Mouse (Mus musculus): Measurements from ENCODE around the gene Nrcam. TPM values are rescaled to one million over a fixed set of nuclear protein-coding genes. Genes with fewer than 3 reads are reported as not detected.
A peak's percentile ranks its signal among the peaks of the same experiment; 100 is the strongest.

Nrcam gene
- polyA plus RNA-seq, 1 experiment from 2014 or later, result 87.6 TPM

DNA sequence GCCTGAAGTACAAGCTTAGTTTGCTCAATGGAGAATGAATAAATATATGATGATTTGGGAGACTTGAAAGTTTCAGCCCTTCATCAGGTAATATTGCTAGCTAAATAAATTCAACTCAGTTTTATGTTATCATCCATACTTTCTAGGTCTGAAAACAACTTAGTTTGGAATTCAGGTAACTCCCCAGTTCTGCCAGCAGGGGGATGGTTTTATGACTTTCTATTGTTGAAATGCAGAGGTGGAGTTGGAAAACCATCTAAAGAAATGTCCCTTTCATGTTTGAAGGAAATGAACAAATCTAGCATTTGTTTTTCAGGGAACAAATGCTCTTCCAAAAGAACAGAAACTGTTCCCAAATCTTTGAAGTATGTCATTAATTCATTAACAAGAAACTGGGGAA, 146.7 kb downstream of the Nrcam start:
- H3K4me1 ChIP-seq (ENCODE audit: control insufficient read depth, insufficient read depth, low read length), result peaks cover 9% of the 10 kb centered on the region
- no peak for DNase-seq (ENCODE audit: low spot score)
- H3K9ac ChIP-seq (ENCODE audit: low read length), result no peak overlapping the region
- H3K27me3 ChIP-seq (replicated peaks; ENCODE audit: control insufficient read depth, insufficient read depth, low read length), result no peaks in the 10 kb centered on the region
- H3K27ac ChIP-seq (ENCODE audit: low read depth, low read length), result no peak overlapping the region
- no peak overlapping the region for H3K4me2 ChIP-seq (ENCODE audit: low read length)
- no peaks in the 10 kb centered on the region for H3K9me3 ChIP-seq (replicated peaks; ENCODE audit: control insufficient read depth, low read length)
- H3K36me3 ChIP-seq (ENCODE audit: control insufficient read depth, insufficient read depth, low read length), result no peaks in the 10 kb centered on the region
- H3K4me3 ChIP-seq (ENCODE audit: low read depth, low read length), result no peak overlapping the region
- no peak for ATAC-seq

DNA sequence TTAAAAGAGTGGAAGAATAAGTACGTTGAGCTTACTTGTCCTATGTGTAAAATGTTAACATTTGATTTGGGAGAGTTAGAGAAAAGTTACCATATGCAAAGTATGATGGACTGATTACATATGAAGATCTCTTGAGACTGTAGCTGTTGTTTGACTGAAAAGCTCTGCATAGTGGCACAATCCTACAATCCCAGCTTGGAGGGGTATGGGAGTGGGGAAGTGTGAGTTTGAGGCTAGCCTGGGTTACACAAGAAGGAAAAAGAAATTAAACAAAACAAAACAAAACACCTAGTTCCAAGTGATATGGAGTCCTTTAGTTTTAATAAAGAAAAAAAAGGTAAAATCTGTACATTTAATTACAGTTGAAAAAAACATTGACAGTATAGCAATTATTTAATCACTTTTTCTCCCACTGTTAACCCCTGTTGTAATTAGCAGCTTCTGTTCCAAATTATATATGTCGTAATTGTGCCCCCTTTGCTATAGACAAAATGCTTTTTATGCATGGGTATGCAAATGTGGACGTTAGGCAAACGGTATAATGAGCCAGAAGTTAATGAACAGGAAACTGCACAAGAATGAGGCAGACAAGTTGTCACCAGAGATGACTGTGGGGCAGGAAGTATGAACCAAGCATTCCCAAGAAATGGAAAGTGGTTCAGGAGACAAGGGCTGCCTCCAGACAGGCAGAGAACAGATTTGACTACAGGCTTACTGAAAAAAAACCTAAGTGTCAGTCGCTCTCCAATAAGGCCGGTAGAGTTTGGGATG, 150.8 kb downstream of the Nrcam start:
- 26% methylated on average over 6 of the region's 6 CpGs for WGBS
- Histone ChIP-seq H3K4me1 (ENCODE audit: control insufficient read depth, insufficient read depth, low read length) (peaks cover 16% of the 10 kb centered on the region), H3K27me3 (replicated peaks; ENCODE audit: control insufficient read depth, insufficient read depth, low read length) (no peaks in the 10 kb centered on the region), H3K9me3 (replicated peaks; ENCODE audit: control insufficient read depth, low read length) (no peaks in the 10 kb centered on the region), H3K4me2 (ENCODE audit: low read length) (no peak overlapping the region), H3K4me3 (ENCODE audit: low read depth, low read length) (no peak overlapping the region), H3K27ac (ENCODE audit: low read depth, low read length) (peak overlapping the region; percentile 45), H3K36me3 (ENCODE audit: control insufficient read depth, insufficient read depth, low read length) (no peaks in the 10 kb centered on the region), H3K9ac (ENCODE audit: low read length) (no peak overlapping the region)
- peak; percentile 84 for DNase-seq (ENCODE audit: low spot score)
- ATAC-seq, result peak; percentile 93

DNA sequence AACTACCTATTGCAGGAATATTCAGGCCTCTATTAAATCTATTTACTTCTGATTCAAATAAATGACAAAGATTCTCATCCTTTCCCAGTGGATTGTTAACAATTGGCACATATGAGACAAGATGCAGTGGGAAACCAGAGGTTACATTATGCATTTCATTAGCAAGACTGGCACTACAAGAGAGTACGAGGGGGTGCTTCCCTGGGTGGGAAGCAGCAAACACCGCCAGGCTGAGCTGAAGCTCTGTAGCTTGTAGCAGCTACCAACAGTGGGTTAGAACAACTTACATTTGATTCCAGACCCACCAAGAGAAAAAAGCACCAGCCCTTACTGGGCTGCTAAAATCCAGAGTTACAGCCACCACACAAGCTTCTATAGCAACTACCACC, 151.3 kb downstream of the Nrcam start:
- Histone ChIP-seq H3K27ac (ENCODE audit: low read depth, low read length) (peak overlapping the region; percentile 45), H3K9ac (ENCODE audit: low read length) (no peak overlapping the region)
- peak; percentile 72 for ATAC-seq

DNA sequence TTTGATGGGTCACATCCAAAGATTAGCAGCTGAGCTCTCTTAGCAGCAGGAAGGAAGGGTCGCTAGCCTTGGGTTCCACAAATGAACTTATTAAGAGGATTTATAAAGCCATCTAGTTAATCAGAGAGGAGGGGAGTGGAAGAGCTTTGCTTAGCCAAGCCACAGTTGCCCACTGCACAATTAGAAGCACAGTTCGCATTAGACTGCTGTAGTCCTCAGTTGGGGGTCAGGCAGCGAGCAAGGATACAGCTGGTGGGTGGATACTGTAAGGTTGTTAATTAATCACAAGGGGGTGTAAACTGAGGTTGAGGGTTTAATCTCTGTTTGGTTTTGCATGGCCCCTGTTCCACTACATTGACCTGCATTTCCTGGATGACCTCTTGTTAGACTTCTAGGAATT, 152.7 kb downstream of the Nrcam start:
- WGBS, result 28% methylated on average over 3 of the region's 3 CpGs
- H3K4me1 ChIP-seq (ENCODE audit: control insufficient read depth, insufficient read depth, low read length), result peaks cover 16% of the 10 kb centered on the region
- H3K9me3 ChIP-seq (replicated peaks; ENCODE audit: control insufficient read depth, low read length), result no peaks in the 10 kb centered on the region
- H3K27ac ChIP-seq (ENCODE audit: low read depth, low read length), result no peak overlapping the region
- no peaks in the 10 kb centered on the region for H3K36me3 ChIP-seq (ENCODE audit: control insufficient read depth, insufficient read depth, low read length)
- DNase-seq (ENCODE audit: low spot score) (peak; percentile 36), ATAC-seq (no peak)
- H3K27me3 ChIP-seq (replicated peaks; ENCODE audit: control insufficient read depth, insufficient read depth, low read length), result no peaks in the 10 kb centered on the region
- H3K4me3 ChIP-seq (ENCODE audit: low read depth, low read length), result no peak overlapping the region
- H3K9ac ChIP-seq (ENCODE audit: low read length), result no peak overlapping the region
- no peak overlapping the region for H3K4me2 ChIP-seq (ENCODE audit: low read length)

More for the DNA sequence above, 151.3 kb downstream of the Nrcam start:
- Histone ChIP-seq H3K36me3 (ENCODE audit: control insufficient read depth, insufficient read depth, low read length) (no peaks in the 10 kb centered on the region), H3K4me2 (ENCODE audit: low read length) (no peak overlapping the region), H3K4me3 (ENCODE audit: low read depth, low read length) (no peak overlapping the region), H3K4me1 (ENCODE audit: control insufficient read depth, insufficient read depth, low read length) (peaks cover 16% of the 10 kb centered on the region), H3K27me3 (replicated peaks; ENCODE audit: control insufficient read depth, insufficient read depth, low read length) (no peaks in the 10 kb centered on the region), H3K9me3 (replicated peaks; ENCODE audit: control insufficient read depth, low read length) (no peaks in the 10 kb centered on the region)
- WGBS, result 32% methylated on average over 2 of the region's 2 CpGs
- peak; percentile 47 for DNase-seq (ENCODE audit: low spot score)

DNA sequence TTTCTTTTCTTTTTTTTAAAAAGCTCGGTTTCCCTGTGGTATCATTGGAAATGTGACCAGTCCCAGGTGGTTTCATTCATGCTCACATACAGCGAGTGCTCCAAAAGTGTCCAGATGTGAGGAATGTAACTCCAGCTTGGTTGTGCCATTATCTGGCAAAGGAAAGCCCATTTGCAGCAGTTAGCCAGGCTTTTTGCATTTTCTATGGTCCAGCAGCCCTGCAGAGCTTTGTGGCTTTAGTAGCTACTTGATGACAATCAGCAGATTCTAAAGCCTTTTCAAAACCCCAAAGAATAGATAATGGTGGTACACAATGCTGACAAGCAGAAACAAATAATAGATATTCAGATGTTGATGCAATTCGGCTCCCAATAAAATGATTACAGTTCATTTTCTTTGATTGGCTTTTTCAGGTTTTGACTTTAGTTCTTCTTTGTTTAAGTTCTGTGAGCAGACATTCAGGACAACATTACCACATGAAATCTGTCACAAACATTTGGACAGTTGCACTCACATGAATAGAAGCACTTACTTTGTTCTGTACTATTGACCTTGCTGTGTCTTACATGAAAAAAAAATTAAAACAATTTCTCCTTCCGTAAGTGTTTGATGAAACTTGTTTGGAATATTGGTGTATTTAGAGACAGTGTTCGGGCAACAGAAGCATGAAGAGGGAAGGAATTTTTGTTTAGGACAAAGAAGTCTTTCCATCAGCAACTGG, 164.2 kb downstream of the Nrcam start:
- ATAC-seq, result peak; percentile 62
- H3K9me3 ChIP-seq (replicated peaks; ENCODE audit: control insufficient read depth, low read length), result no peaks in the 10 kb centered on the region
- DNase-seq (ENCODE audit: low spot score), result peak; percentile 47

DNA sequence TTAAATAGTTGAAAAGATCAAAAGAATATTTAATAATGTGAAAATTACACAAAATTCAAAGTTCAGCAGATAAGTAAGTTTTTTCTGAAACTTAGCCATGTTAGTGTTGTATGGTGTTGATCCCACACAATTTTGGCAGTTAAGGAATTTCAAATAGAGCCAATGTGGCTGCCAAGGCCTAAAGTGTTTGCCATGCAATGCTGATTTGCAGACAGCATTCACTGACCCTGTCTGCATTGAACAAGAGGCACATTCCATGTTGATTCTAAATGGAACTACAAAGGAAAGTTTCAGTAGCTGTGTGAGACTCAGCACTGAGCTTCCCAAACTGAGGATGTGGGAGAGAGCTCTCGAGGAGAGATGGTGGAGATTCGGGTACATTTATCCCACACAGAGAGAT, 169.1 kb downstream of the Nrcam start:
- no peak overlapping the region for H3K4me3 ChIP-seq (ENCODE audit: low read depth, low read length)
- H3K9ac ChIP-seq (ENCODE audit: low read length), result no peak overlapping the region
- H3K9me3 ChIP-seq (replicated peaks; ENCODE audit: control insufficient read depth, low read length), result no peaks in the 10 kb centered on the region
- DNase-seq (ENCODE audit: low spot score) (no peak), ATAC-seq (no peak)
- H3K27me3 ChIP-seq (replicated peaks; ENCODE audit: control insufficient read depth, insufficient read depth, low read length), result no peaks in the 10 kb centered on the region
- peaks cover 30% of the 10 kb centered on the region for H3K4me1 ChIP-seq (ENCODE audit: control insufficient read depth, insufficient read depth, low read length)
- no peaks in the 10 kb centered on the region for H3K36me3 ChIP-seq (ENCODE audit: control insufficient read depth, insufficient read depth, low read length)
- H3K27ac ChIP-seq (ENCODE audit: low read depth, low read length), result no peak overlapping the region
- WGBS, result 52% methylated on average over 2 of the region's 2 CpGs
- H3K4me2 ChIP-seq (ENCODE audit: low read length), result no peak overlapping the region

More for the DNA sequence above, 164.2 kb downstream of the Nrcam start:
- Histone ChIP-seq H3K4me1 (ENCODE audit: control insufficient read depth, insufficient read depth, low read length) (peaks cover 2% of the 10 kb centered on the region; the same call in 1 of the 2 replicates), H3K4me2 (ENCODE audit: low read length) (no peak overlapping the region), H3K4me3 (ENCODE audit: low read depth, low read length) (no peak overlapping the region), H3K9ac (ENCODE audit: low read length) (no peak overlapping the region), H3K27me3 (replicated peaks; ENCODE audit: control insufficient read depth, insufficient read depth, low read length) (no peaks in the 10 kb centered on the region), H3K36me3 (ENCODE audit: control insufficient read depth, insufficient read depth, low read length) (no peaks in the 10 kb centered on the region), H3K27ac (ENCODE audit: low read depth, low read length) (no peak overlapping the region)
- WGBS, result 35% methylated on average over 5 of the region's 5 CpGs

DNA sequence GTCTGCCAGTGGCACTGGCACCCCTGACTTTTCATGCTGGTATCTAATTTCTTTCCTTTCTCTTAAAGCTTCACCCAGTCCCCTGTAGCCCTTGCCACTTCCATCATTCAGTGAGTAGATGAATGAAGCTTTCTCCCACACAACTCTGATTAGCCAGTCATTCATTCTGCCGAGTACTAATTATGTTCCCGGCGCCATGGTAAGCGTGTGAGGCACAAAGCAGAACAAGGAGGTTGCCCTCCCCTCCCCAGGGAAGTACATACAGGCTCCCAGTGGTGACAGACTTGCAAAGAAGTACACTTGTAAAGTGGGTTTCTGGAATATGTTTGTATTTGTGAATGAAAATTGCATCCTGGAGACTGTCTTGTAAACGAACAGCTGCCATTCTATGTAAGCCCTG, 170.2 kb downstream of the Nrcam start:
- peaks cover 30% of the 10 kb centered on the region for H3K4me1 ChIP-seq (ENCODE audit: control insufficient read depth, insufficient read depth, low read length)
- H3K4me2 ChIP-seq (ENCODE audit: low read length), result peak overlapping the region; percentile 17; the same call in 1 of the 2 replicates
- no peaks in the 10 kb centered on the region for H3K27me3 ChIP-seq (replicated peaks; ENCODE audit: control insufficient read depth, insufficient read depth, low read length)
- peak; percentile 92 for ATAC-seq
- H3K9me3 ChIP-seq (replicated peaks; ENCODE audit: control insufficient read depth, low read length), result no peaks in the 10 kb centered on the region
- peak overlapping the region; percentile 49 for H3K27ac ChIP-seq (ENCODE audit: low read depth, low read length)
- WGBS, result 3% methylated on average over 5 of the region's 5 CpGs
- no peaks in the 10 kb centered on the region for H3K36me3 ChIP-seq (ENCODE audit: control insufficient read depth, insufficient read depth, low read length)
- no peak overlapping the region for H3K4me3 ChIP-seq (ENCODE audit: low read depth, low read length)
- peak; percentile 90 for DNase-seq (ENCODE audit: low spot score)
- no peak overlapping the region for H3K9ac ChIP-seq (ENCODE audit: low read length)

DNA sequence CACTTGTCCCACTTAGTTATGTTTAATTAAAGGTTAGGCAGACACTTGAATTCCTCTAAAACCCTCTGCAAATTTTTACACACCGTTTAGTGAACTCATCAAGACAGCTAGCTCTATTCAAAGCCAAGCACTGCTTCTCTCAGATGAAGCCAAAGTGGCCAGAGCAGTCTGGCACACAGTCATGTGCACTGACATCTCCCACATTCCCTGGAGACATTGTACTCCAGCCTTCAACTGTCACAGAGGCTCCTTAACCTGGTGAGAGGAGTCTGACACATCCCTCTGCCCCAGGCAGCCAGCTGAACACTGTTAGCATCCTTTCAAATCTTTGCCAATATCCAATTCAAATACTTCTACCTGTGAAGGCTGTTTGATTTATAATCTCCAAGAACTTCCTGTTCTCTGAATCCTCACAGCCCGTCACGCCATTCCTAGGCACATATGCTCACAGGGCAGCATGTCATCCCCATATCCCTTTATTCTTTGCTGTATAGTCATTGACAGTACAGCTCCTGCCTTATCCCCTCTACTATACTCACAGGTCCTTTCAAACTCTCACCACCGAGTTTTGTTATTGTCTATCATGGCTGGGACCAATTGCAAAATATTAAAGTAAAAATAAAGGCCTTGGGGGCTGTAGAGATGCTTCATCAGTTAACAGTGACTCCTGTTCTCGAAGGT, 173.3 kb downstream of the Nrcam start:
- peak; percentile 33 for DNase-seq (ENCODE audit: low spot score)

More for the DNA sequence above, 173.3 kb downstream of the Nrcam start:
- Histone ChIP-seq H3K4me3 (ENCODE audit: low read depth, low read length) (no peak overlapping the region), H3K27me3 (replicated peaks; ENCODE audit: control insufficient read depth, insufficient read depth, low read length) (no peaks in the 10 kb centered on the region), H3K9ac (ENCODE audit: low read length) (no peak overlapping the region), H3K4me2 (ENCODE audit: low read length) (no peak overlapping the region), H3K4me1 (ENCODE audit: control insufficient read depth, insufficient read depth, low read length) (peaks cover 30% of the 10 kb centered on the region), H3K27ac (ENCODE audit: low read depth, low read length) (0 out of 2 replicates have a peak overlapping the region, but pooled peaks have one; percentile 15), H3K36me3 (ENCODE audit: control insufficient read depth, insufficient read depth, low read length) (no peaks in the 10 kb centered on the region), H3K9me3 (replicated peaks; ENCODE audit: control insufficient read depth, low read length) (no peaks in the 10 kb centered on the region)
- WGBS, result 46% methylated on average over 5 of the region's 5 CpGs
- peak; percentile 26; the same call in 1 of the 2 replicates for ATAC-seq
